Mouse (Mus musculus) liver, embryonic 11.5 days (tissue): ENCODE results near the gene Cd244a. TPM values are rescaled to one million over a fixed set of nuclear protein-coding genes. Genes with fewer than 3 reads are reported as not detected.

ENCODE experiments used
- ATAC-seq: fragments of 200-750 bp; cut with Nextera tagmentation; replicated peaks from 2 replicates; pipeline ENCODE4 v1.8.0; 2017; ENCODE audit warnings: moderate number of reproducible peaks, mild to moderate bottlenecking, moderate TSS enrichment, moderate library complexity; ENCODE audit not compliant: low FRiP score
- DNase-seq: peaks from one replicate; pipeline ENCODE4 v3.0.0-alpha.2; 2017; ENCODE audit warnings: low spot score
- H3K27ac ChIP-seq: fragments of 300-500 bp; sonication (generic); 2 replicates; pipeline ENCODE4 v1.5.1; 2014; ENCODE audit warnings: mild to moderate bottlenecking, low read depth, low read length, control low read depth
- H3K27me3 ChIP-seq: fragments of 300-500 bp; sonication (generic); replicated peaks from 2 replicates; pipeline ENCODE4 v1.6.1; 2014; ENCODE audit warnings: low read length, mixed read lengths; ENCODE audit not compliant: control insufficient read depth, insufficient read depth
- H3K36me3 ChIP-seq: fragments of 300-500 bp; sonication (generic); 2 replicates; pipeline ENCODE4 v1.6.1; 2014; ENCODE audit warnings: mild to moderate bottlenecking, low read length, moderate library complexity, mixed read lengths; ENCODE audit not compliant: control insufficient read depth, insufficient read depth
- H3K4me1 ChIP-seq: fragments of 300-500 bp; sonication (generic); replicated peaks from 2 replicates; pipeline ENCODE4 v1.6.1; 2014; ENCODE audit warnings: low read length, mixed read lengths; ENCODE audit not compliant: control insufficient read depth, insufficient read depth
- H3K4me2 ChIP-seq: fragments of 300-500 bp; sonication (generic); 2 replicates; pipeline ENCODE4 v1.6.1; 2014; ENCODE audit warnings: mild to moderate bottlenecking, control low read depth, moderate library complexity
- H3K4me3 ChIP-seq: fragments of 300-500 bp; sonication (generic); 2 replicates; pipeline ENCODE4 v1.5.1; 2014; ENCODE audit warnings: low read depth, low read length, control low read depth
- H3K9ac ChIP-seq: fragments of 300-500 bp; sonication (generic); 2 replicates; pipeline ENCODE4 v1.6.1; 2014; ENCODE audit warnings: low read depth, low read length, control low read depth
- H3K9me3 ChIP-seq: fragments of 300-500 bp; sonication (generic); 2 replicates; pipeline ENCODE4 v1.6.1; 2016; ENCODE audit warnings: low read length, inconsistent platforms, mixed read lengths; ENCODE audit not compliant: control insufficient read depth
- WGBS: fragments of 180-500 bp; shearing (Covaris S2); extraction: QIAGEN DNeasy Blood & Tissue Kit; methylation state at CpG from one replicate; pipeline ENCODE4 v1.1.7; 2014; 5-methylcytosine and 5-hydroxymethylcytosine counted together
- polyA plus RNA-seq: library from polyadenylated mRNA; unstranded; fragments of >200 nt; fragmentation: Nextera tagmentation; extraction: Ambion mirVana; gene quantifications from 2 replicates; pipeline ENCODE4 v1.2.1, GENCODE M21; 2014

Gene Cd244a
- polyA plus RNA-seq, 1 experiment from 2014 or later, result 0.63 TPM

- Histone ChIP-seq H3K4me1 (no peaks in the 10 kb centered on the region), H3K27me3 (no peaks in the 10 kb centered on the region), H3K4me2 (no peak overlapping the region), H3K9me3 (no peaks in the 10 kb centered on the region), H3K36me3 (no peaks in the 10 kb centered on the region), H3K4me3 (no peak overlapping the region), H3K27ac (no peak overlapping the region), H3K9ac (no peak overlapping the region)
- WGBS, result 69% methylated on average over 3 of the region's 3 CpGs
- DNase-seq (no peak), ATAC-seq (no peak)
Measured at GRCm38 (mm10) chr1:171627801-171628200, 68.8 kb downstream of the Cd244a start.

GRCm38 (mm10) chr1:171629168-171629567 is 70.2 kb downstream of the Cd244a start:
- Histone ChIP-seq H3K27ac (no peak overlapping the region), H3K4me2 (no peak overlapping the region), H3K9ac (no peak overlapping the region), H3K4me1 (no peaks in the 10 kb centered on the region), H3K36me3 (no peaks in the 10 kb centered on the region), H3K4me3 (no peak overlapping the region), H3K9me3 (no peaks in the 10 kb centered on the region), H3K27me3 (no peaks in the 10 kb centered on the region)
- DNase-seq, result no peak
- 52% methylated on average over 6 of the region's 6 CpGs for WGBS
- no peak for ATAC-seq

GRCm38 (mm10) chr1:171630041-171630440 is 71.0 kb downstream of the Cd244a start:
- DNase-seq (no peak), ATAC-seq (no peak)
- WGBS, result 76% methylated on average over 7 of the region's 7 CpGs

GRCm38 (mm10) chr1:171630912-171631311 is 71.9 kb downstream of the Cd244a start:
- Histone ChIP-seq H3K4me1 (no peaks in the 10 kb centered on the region), H3K9ac (no peak overlapping the region), H3K27ac (no peak overlapping the region), H3K4me3 (no peak overlapping the region), H3K9me3 (no peaks in the 10 kb centered on the region), H3K4me2 (no peak overlapping the region), H3K36me3 (no peaks in the 10 kb centered on the region), H3K27me3 (no peaks in the 10 kb centered on the region)
- ATAC-seq (no peak), DNase-seq (no peak)
- 82% methylated on average over 4 of the region's 4 CpGs for WGBS

More at GRCm38 (mm10) chr1:171630041-171630440, 71.0 kb downstream of the Cd244a start:
- no peak overlapping the region for H3K4me2 ChIP-seq
- H3K27me3 ChIP-seq, result no peaks in the 10 kb centered on the region
- no peak overlapping the region for H3K9ac ChIP-seq
- H3K36me3 ChIP-seq, result no peaks in the 10 kb centered on the region
- no peaks in the 10 kb centered on the region for H3K4me1 ChIP-seq
- no peak overlapping the region for H3K4me3 ChIP-seq
- H3K9me3 ChIP-seq, result no peaks in the 10 kb centered on the region
- H3K27ac ChIP-seq, result no peak overlapping the region

GRCm38 (mm10) chr1:171631447-171631846 is 72.5 kb downstream of the Cd244a start:
- ATAC-seq, result no peak

GRCm38 (mm10) chr1:171635696-171636095 is 76.7 kb downstream of the Cd244a start:
- WGBS, result 41% methylated on average over 6 of the region's 6 CpGs
- H3K27ac ChIP-seq, result no peak overlapping the region
- no peak overlapping the region for H3K4me2 ChIP-seq
- H3K27me3 ChIP-seq, result no peaks in the 10 kb centered on the region
- ATAC-seq, result no peak
- H3K9me3 ChIP-seq, result no peaks in the 10 kb centered on the region
- H3K9ac ChIP-seq, result no peak overlapping the region
- no peaks in the 10 kb centered on the region for H3K4me1 ChIP-seq
- no peak for DNase-seq
- no peaks in the 10 kb centered on the region for H3K36me3 ChIP-seq
- no peak overlapping the region for H3K4me3 ChIP-seq

More at GRCm38 (mm10) chr1:171631447-171631846, 72.5 kb downstream of the Cd244a start:
- no peak for DNase-seq
- no peaks in the 10 kb centered on the region for H3K27me3 ChIP-seq
- H3K4me1 ChIP-seq, result no peaks in the 10 kb centered on the region
- no peak overlapping the region for H3K27ac ChIP-seq
- no peaks in the 10 kb centered on the region for H3K9me3 ChIP-seq
- no peak overlapping the region for H3K9ac ChIP-seq
- H3K36me3 ChIP-seq, result no peaks in the 10 kb centered on the region
- no peak overlapping the region for H3K4me2 ChIP-seq
- WGBS, result 50% methylated on average over 2 of the region's 2 CpGs
- H3K4me3 ChIP-seq, result no peak overlapping the region

- Histone ChIP-seq H3K4me2 (no peak overlapping the region), H3K27ac (no peak overlapping the region), H3K36me3 (no peaks in the 10 kb centered on the region), H3K4me3 (no peak overlapping the region), H3K4me1 (no peaks in the 10 kb centered on the region), H3K9ac (no peak overlapping the region), H3K27me3 (no peaks in the 10 kb centered on the region), H3K9me3 (no peaks in the 10 kb centered on the region)
- 76% methylated on average over 8 of the region's 8 CpGs for WGBS
- ATAC-seq (no peak), DNase-seq (no peak)
Measured at GRCm38 (mm10) chr1:171637101-171637500, 78.1 kb downstream of the Cd244a start.

- WGBS, result 69% methylated on average over 2 of the region's 2 CpGs
Measured at GRCm38 (mm10) chr1:171638686-171639085, 79.7 kb downstream of the Cd244a start.

GRCm38 (mm10) chr1:171640796-171641195 is 81.8 kb downstream of the Cd244a start:
- WGBS, result 93% methylated on average over 6 of the region's 6 CpGs
- no peak for ATAC-seq

More at GRCm38 (mm10) chr1:171638686-171639085, 79.7 kb downstream of the Cd244a start:
- Histone ChIP-seq H3K9ac (no peak overlapping the region), H3K27ac (no peak overlapping the region), H3K27me3 (no peaks in the 10 kb centered on the region), H3K4me2 (no peak overlapping the region), H3K4me1 (no peaks in the 10 kb centered on the region; the same call in 1 of the 2 replicates), H3K4me3 (no peak overlapping the region), H3K9me3 (no peaks in the 10 kb centered on the region), H3K36me3 (no peaks in the 10 kb centered on the region)
- ATAC-seq, result no peak
- no peak for DNase-seq

More at GRCm38 (mm10) chr1:171640796-171641195, 81.8 kb downstream of the Cd244a start:
- Histone ChIP-seq H3K4me3 (no peak overlapping the region), H3K9me3 (no peaks in the 10 kb centered on the region), H3K4me1 (no peaks in the 10 kb centered on the region; the same call in 1 of the 2 replicates), H3K36me3 (no peaks in the 10 kb centered on the region), H3K4me2 (no peak overlapping the region), H3K9ac (no peak overlapping the region), H3K27ac (no peak overlapping the region), H3K27me3 (no peaks in the 10 kb centered on the region)
- DNase-seq, result no peak
